Mouse (Mus musculus): Measurements from ENCODE around the gene Gnptab.

GRCm38 (mm10) chr10:88420141-88420541 lies 41.2 kb downstream of the Gnptab start:
- TF ChIP-seq POLR2A (IDR thresholded peaks at IDR 0.05; ENCODE audit: low read depth, low read length): no peak
- no peak for TF ChIP-seq CTCF (conservative IDR thresholded peaks at IDR 0.05; ENCODE audit: insufficient read depth, insufficient read length, low read depth, low read length)
